Mouse (Mus musculus) lung, embryonic 16.5 days (tissue): ENCODE data around the gene Ccnt2. TPM values are rescaled to one million over a fixed set of nuclear protein-coding genes. Genes with fewer than 3 reads are reported as not detected.

ENCODE experiments used
- ATAC-seq: fragments of 200-750 bp; cut with Nextera tagmentation; 2 replicates; pipeline ENCODE4 v1.8.0; 2017; ENCODE audit warnings: low read depth, mild to moderate bottlenecking, moderate library complexity
- H3K27ac ChIP-seq: fragments of 300-500 bp; sonication (generic); 2 replicates; pipeline ENCODE4 v1.5.1; 2014; ENCODE audit warnings: mild to moderate bottlenecking, control low read depth, low read length
- H3K27me3 ChIP-seq: fragments of 300-500 bp; sonication (generic); 2 replicates; pipeline ENCODE4 v1.6.1; 2014; ENCODE audit warnings: low read depth, low read length, mixed read lengths; ENCODE audit not compliant: control insufficient read depth, insufficient read depth
- H3K36me3 ChIP-seq: fragments of 300-500 bp; sonication (generic); 2 replicates; pipeline ENCODE4 v1.6.1; 2014; ENCODE audit warnings: low read length; ENCODE audit not compliant: control insufficient read depth, insufficient read depth
- H3K4me1 ChIP-seq: fragments of 300-500 bp; sonication (generic); replicated peaks from 2 replicates; pipeline ENCODE4 v1.6.1; 2014; ENCODE audit warnings: low read length, mixed read lengths; ENCODE audit not compliant: control insufficient read depth, insufficient read depth
- H3K4me2 ChIP-seq: fragments of 300-500 bp; sonication (generic); 2 replicates; pipeline ENCODE4 v1.6.1; 2014; ENCODE audit warnings: low read depth, low read length, control low read depth
- H3K4me3 ChIP-seq: fragments of 300-500 bp; sonication (generic); 2 replicates; pipeline ENCODE4 v1.5.1; 2014; ENCODE audit warnings: mild to moderate bottlenecking, low read length, control low read depth
- H3K9ac ChIP-seq: fragments of 300-500 bp; sonication (generic); 2 replicates; pipeline ENCODE4 v1.6.1; 2014; ENCODE audit warnings: low read length, control low read depth
- H3K9me3 ChIP-seq: fragments of 300-500 bp; sonication (generic); 2 replicates; pipeline ENCODE4 v1.6.1; 2016; ENCODE audit warnings: low read length; ENCODE audit not compliant: control insufficient read depth
- WGBS: fragments of 180-500 bp; shearing (Covaris S2); extraction: QIAGEN DNeasy Blood & Tissue Kit; methylation state at CpG from one replicate; pipeline ENCODE4 v1.1.7; 2014; 5-methylcytosine and 5-hydroxymethylcytosine counted together
- polyA plus RNA-seq: library from polyadenylated mRNA; unstranded; fragments of >200 nt; fragmentation: Nextera tagmentation; extraction: Ambion mirVana; gene quantifications from 2 replicates; pipeline ENCODE4 v1.2.1, GENCODE M21; 2015

Gene Ccnt2
- polyA plus RNA-seq = 82.3 and 86.8 TPM in 2 replicates

DNA sequence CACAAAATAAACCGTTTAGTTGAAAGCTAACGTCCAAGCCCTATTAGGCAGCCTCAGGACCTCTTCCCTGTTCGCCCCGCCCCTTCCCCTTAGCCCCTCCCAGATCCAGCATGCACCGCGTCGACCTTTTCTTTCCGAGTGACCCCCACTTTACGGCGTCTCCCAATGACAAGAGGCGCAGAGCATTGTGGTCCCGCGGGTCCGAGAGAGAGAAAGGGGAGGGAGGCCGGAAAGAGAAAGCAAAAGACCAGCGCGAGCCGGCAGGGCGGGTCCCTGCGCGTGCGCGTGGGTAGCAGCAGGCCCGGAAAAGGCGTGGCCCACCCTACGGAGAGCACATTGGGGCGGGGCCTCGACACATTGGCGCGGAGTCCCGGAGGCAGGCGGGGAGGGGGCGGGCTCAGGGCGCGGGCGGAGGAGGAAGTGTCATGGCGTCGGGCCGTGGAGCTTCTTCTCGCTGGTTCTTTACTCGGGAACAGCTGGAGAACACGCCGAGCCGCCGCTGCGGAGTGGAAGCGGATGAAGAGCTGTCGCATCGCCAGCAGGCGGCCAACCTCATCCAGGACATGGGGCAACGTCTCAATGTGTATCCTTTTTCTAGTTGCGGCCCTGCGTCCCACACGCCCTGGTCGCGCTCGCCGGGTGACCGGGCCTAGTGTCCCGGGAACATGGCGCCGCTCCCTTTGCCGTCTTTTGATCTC, at the start of gene Ccnt2:
Gene Ccnt2, plus strand, starts transcription at position 362 of the 698 bp plus-strand sequence.
- 0% methylated on average over 63 of the region's 63 CpGs for WGBS
- peak within 1 kb of the TSS; percentile 91 for H3K9ac ChIP-seq
- H3K36me3 ChIP-seq = 0 out of 2 replicates have a peak, but pooled peaks cover under 1% of the 10 kb centered on the region
- H3K27ac ChIP-seq = peak within 1 kb of the TSS; percentile 83
- no peaks in the 10 kb centered on the region for H3K27me3 ChIP-seq
- no peaks in the 10 kb centered on the region for H3K9me3 ChIP-seq
- H3K4me1 ChIP-seq = peaks cover 13% of the 10 kb centered on the region
- H3K4me3 ChIP-seq = peak within 1 kb of the TSS; percentile 79
- peak; percentile 99 for ATAC-seq
- peak within 1 kb of the TSS; percentile 94 for H3K4me2 ChIP-seq

DNA sequence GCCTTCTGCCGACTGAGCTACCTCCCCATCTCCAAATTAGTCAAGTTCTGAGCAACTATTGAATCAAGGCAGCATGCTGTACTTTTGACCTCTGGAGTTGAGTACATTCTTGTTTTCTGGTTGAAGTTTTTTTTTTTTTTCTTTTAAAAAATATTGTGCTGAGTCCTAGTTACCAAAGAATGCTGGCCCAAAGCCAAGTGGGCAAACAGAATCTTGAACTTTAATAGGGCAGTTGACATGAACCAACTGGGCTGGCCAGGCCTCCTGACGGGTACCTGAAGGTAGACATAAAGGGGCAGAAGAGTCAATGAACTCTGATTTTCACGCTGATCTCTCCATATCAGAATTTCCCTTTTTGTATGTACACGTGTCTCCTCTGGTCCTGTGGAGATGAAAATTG, 44.9 kb upstream of the Ccnt2 start, which contains the start of gene Acmsd:
Gene Acmsd, plus strand, starts transcription at position 318 of the 400 bp plus-strand sequence.
- Histone ChIP-seq H3K9ac (no peak within 1 kb of the TSS), H3K36me3 (no peaks in the 10 kb centered on the region), H3K4me1 (no peaks in the 10 kb centered on the region), H3K4me3 (no peak within 1 kb of the TSS), H3K27ac (no peak within 1 kb of the TSS), H3K9me3 (peaks cover 3% of the 10 kb centered on the region), H3K27me3 (no peaks in the 10 kb centered on the region), H3K4me2 (no peak within 1 kb of the TSS)
- no peak for ATAC-seq
- WGBS = 69% methylated on average over 4 of the region's 4 CpGs

DNA sequence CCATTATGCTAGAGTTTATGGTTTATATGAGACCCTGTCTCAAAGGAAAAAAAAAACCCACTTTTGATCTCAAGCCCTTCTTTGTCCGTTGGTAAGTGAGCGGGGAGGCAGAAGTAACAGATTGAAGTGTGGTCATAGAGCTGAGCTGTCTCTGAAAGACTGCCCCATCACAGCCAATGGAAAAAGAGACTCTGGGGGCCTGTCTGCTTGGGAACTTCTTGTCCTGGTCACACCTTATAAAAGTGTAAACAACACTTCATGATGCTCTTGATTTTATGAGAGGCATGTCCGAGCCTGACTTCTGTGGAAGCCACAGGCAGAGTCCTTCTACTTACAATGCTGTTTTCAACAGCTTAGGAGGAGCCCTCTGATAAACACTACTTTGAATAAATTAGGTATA, 42.9 kb upstream of the Ccnt2 start:
- peaks cover 3% of the 10 kb centered on the region for H3K9me3 ChIP-seq
- WGBS = 29% methylated on average over 3 of the region's 3 CpGs
- H3K36me3 ChIP-seq = no peaks in the 10 kb centered on the region
- H3K9ac ChIP-seq = no peak overlapping the region
- ATAC-seq = no peak
- H3K4me2 ChIP-seq = no peak overlapping the region
- no peak overlapping the region for H3K27ac ChIP-seq
- H3K4me1 ChIP-seq = no peaks in the 10 kb centered on the region
- no peaks in the 10 kb centered on the region for H3K27me3 ChIP-seq
- no peak overlapping the region for H3K4me3 ChIP-seq

DNA sequence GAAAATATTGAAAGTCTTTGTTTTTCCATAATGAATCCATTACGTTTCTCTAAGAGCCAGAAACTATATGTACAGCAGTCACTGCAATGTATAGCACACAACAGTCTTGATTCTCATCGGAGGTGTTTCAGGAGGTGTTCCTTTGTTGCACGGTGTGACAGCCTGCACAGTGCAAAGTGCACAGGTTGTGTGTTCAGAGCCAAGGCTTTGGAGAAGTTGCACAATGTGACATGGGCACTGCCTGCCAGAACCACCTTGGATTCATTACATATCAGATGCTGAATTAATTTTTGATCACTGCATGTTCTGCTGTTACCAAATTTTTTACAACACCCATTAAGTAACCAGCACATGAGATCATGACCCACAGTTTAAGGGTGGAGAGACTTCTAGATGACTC, 41.5 kb upstream of the Ccnt2 start:
- 82% methylated on average over 3 of the region's 3 CpGs for WGBS
- Histone ChIP-seq H3K27me3 (no peaks in the 10 kb centered on the region), H3K4me3 (no peak overlapping the region), H3K4me2 (no peak overlapping the region), H3K36me3 (no peaks in the 10 kb centered on the region), H3K9me3 (peaks cover 3% of the 10 kb centered on the region), H3K4me1 (no peaks in the 10 kb centered on the region), H3K9ac (no peak overlapping the region), H3K27ac (no peak overlapping the region)
- no peak for ATAC-seq

DNA sequence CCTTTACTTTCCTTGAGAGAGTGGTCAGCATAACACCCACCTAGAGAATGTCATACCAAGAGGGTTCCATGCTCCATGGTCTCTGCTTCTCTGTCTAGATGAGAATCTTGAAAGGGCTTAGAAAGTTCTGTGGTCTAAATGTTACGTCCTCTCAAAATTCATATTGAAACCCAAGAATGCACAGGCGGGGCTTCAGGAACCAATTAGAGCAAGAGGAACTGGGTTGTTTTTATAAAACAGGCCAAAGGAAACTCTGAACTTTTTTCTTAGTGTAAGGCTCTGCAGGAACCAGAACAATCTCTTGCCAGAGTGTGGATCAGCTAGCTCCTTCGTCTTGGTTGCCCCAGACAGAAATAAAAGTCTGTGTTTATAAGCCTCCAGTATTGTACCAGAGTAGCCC, 41.1 kb upstream of the Ccnt2 start:
- Histone ChIP-seq H3K27me3 (no peaks in the 10 kb centered on the region), H3K4me2 (no peak overlapping the region), H3K27ac (no peak overlapping the region), H3K9ac (no peak overlapping the region), H3K9me3 (peaks cover 3% of the 10 kb centered on the region), H3K36me3 (no peaks in the 10 kb centered on the region), H3K4me3 (no peak overlapping the region), H3K4me1 (no peaks in the 10 kb centered on the region)
- no peak for ATAC-seq
- 57% methylated on average over 3 of the region's 3 CpGs for WGBS

DNA sequence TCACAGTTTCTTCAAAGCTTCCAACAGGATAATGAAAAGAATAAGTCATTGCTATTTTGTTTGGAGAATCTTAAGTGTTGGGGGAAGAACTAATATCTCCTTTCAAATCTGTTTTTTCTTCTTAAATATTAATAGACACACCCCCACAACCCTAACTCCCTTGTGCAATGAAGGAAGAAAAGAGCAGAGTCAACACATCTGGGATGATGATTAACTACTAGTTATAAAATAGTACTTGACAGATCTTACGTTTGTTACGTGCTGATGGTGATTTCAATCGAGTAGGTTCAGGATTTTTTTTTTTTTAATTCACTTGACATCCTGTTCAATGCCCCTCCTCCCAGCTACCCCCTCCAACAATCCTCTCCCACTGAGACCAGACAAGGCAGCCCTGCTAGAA, 38.6 kb upstream of the Ccnt2 start:
- H3K4me3 ChIP-seq = no peak overlapping the region
- no peaks in the 10 kb centered on the region for H3K27me3 ChIP-seq
- H3K4me1 ChIP-seq = 0 out of 2 replicates have a peak, but pooled peaks cover 4% of the 10 kb centered on the region
- WGBS = 20% methylated on average over 3 of the region's 3 CpGs
- H3K27ac ChIP-seq = no peak overlapping the region
- H3K9me3 ChIP-seq = no peaks in the 10 kb centered on the region
- no peak overlapping the region for H3K4me2 ChIP-seq
- no peak overlapping the region for H3K9ac ChIP-seq
- no peaks in the 10 kb centered on the region for H3K36me3 ChIP-seq
- no peak for ATAC-seq

DNA sequence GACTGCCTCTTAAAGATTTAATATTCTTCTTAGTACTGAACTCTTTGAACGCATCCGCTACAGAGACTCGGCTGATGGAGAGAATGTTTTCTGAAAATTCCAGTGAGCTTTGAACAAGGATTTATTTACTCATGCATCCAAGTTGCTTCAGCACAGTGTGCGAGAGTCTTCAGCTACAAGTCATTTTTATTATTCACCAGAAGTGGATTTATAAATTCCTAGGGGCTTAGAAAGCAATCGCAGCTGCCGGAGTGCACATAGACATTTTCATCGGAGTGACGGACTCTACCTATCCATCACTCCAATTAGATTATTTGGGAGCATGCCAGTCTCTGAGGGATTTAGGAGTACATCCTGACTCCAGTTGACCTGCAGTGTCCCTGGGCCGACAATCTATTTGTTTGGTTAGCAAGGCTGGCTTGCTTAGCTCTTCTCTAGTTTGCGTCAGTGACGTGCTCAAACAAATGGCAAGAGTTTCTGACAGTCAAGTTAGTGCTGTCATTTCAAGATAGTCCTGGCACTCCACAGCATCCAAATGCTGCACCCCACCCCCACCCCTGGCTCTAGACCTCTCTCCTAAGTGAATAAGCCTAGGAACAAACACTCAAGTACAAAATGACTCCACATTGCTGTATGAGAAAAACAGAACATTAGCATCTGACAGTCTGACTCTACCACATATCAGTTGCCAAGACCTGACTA, 23.4 kb upstream of the Ccnt2 start:
- peak overlapping the region; percentile 28 for H3K27ac ChIP-seq
- no peak overlapping the region; the same call in 1 of the 2 replicates for H3K4me2 ChIP-seq
- no peaks in the 10 kb centered on the region for H3K27me3 ChIP-seq
- H3K36me3 ChIP-seq = no peaks in the 10 kb centered on the region
- peak; percentile 85 for ATAC-seq
- no peak overlapping the region for H3K4me3 ChIP-seq
- no peak overlapping the region for H3K9ac ChIP-seq
- WGBS = 26% methylated on average over 11 of the region's 11 CpGs
- H3K9me3 ChIP-seq = no peaks in the 10 kb centered on the region
- peaks cover 4% of the 10 kb centered on the region; the same call in 1 of the 2 replicates for H3K4me1 ChIP-seq

DNA sequence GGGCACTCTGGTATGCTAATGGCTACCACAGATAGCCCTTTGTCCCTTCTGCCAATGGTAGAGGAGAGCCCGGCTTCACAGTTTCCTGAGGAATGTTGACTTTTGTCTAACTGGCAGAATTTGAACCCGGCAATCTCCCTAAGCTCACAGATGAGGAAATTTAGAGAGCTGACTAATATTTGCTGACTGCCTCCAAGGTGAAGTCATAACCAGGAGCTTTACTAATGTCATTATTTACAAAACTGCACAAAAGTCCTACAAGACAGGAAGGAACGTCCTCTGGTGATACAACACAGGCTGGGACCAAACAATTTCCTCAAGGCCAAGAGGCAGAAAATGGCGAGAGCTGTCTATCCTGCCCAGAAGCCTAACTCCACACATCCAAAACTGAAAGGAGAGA, 18.2 kb upstream of the Ccnt2 start:
- Histone ChIP-seq H3K9me3 (no peaks in the 10 kb centered on the region), H3K27me3 (no peaks in the 10 kb centered on the region), H3K4me1 (peaks cover 11% of the 10 kb centered on the region; the same call in 1 of the 2 replicates), H3K27ac (peak overlapping the region; percentile 73), H3K9ac (no peak overlapping the region), H3K4me3 (no peak overlapping the region), H3K36me3 (no peaks in the 10 kb centered on the region), H3K4me2 (no peak overlapping the region)
- peak; percentile 16; the same call in 1 of the 2 replicates for ATAC-seq
- WGBS = 31% methylated on average over 4 of the region's 4 CpGs

DNA sequence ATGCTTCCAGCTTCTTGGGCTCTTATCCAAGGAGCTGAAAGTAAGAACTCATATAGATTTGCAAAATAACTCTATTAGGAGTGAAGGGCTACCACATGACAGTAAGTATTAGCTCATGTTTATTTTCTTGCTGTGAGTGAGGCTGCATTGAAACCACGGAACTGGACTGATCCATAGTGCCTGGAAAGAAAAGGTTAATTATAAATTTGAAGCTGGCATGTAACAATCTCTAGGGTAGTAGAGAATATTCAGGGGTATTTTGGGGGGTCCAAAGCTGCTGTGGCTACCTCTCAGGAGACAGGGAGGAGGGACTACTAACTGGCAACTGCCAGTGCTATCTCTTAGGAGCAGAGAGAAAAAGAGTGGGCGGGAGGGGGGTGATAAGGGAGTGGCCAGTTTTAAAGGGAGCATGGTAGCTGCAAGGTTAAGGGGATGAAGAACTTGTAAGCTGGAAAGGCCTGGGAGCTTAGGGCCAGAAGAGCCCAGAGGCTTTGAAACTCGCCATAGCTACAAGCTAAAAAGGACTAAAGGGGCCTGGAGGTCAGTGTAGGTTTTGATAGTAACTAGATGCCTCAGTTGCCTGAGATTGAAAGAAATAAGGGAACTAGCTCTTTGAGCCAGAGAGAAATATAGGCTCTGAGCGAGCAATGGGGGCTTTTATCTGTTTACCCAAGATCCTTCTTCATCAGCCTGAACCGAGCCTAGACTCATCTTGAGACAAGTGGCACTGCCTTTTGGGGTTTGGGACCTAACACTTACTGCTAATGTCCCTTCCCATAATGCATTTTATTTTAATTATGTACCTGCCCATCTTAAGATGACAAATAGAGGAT, 17.4 kb upstream of the Ccnt2 start:
- no peaks in the 10 kb centered on the region for H3K27me3 ChIP-seq
- peak; percentile 59 for ATAC-seq
- H3K4me3 ChIP-seq = no peak overlapping the region
- H3K4me2 ChIP-seq = no peak overlapping the region
- no peaks in the 10 kb centered on the region for H3K9me3 ChIP-seq
- WGBS = 54% methylated on average over 5 of the region's 5 CpGs
- no peak overlapping the region for H3K9ac ChIP-seq
- peaks cover 8% of the 10 kb centered on the region; the same call in 1 of the 2 replicates for H3K4me1 ChIP-seq
- H3K27ac ChIP-seq = peak overlapping the region; percentile 73
- H3K36me3 ChIP-seq = no peaks in the 10 kb centered on the region
